In the genomic region with DNA sequence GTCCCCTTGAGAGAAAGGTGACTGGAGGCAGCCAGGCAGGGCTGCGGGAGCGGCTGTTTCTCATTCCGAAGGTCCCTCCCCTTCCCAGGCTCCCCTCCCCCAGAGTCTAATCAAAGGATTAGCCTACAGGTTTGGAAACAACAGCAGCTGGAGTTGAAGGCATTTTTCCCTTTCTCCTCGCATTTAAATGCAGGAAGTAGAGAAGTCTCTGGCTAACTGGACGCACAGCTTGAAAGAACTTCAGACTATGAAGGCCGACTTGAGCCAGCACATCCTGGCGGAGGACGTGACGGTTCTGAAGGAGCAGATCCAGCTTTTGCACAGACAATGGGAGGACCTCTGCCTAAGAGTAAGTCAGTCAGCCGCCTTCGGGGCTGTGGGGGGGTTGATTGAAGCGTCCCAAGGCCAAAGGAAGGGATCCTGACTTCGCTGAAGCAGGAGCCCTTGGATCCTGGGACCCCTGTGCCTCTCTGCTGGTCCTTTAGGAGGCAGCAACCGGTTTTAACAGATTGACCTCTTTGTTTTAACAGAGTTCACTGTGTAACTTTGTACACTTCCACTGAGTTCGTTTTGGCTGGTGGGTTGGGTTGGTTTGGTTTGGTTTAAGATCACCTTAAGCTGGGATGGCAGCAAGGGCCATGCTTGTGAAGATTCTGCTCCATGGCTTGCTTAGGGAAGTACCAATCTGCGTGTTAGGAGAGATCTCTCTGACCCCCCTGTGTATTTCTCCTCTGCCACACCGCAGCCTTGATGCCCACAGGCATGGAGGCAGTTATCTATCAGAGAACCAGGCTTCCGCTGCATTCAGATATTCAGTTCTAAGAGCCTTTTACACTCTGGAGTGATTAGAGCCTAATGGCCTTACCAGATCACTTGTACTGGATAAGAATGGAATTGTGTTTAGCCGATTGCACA, we compare ENCODE assay signal across 10 mouse cellular contexts.
DNase-seq lines count a peak whose midpoint lies in the region; ATAC-seq and TF ChIP-seq lines count a peak whose summit lies in the region.
"Had no signal": no experiment of that assay in that cellular context is flagged by ENCODE, and none has a peak within 500 bp of the region (broad histone marks: within the 10 kb centered on the region; RNA-seq: fewer than 3 reads in every experiment).

No protein-coding gene starts in this region.

- TF ChIP-seq POLR2A in lung, adult 2 months (IDR thresholded peaks at IDR 0.05; ENCODE audit: borderline replicate concordance, extremely low read depth, low read depth, low read length) = no peak

- peak overlapping the region; percentile 62 for H3K4me2 ChIP-seq in heart, embryonic 11.5 days
- peak overlapping the region; percentile 17; the same call in 1 of the 2 replicates for H3K4me2 ChIP-seq in stomach, embryonic 15.5 days

- no peak for TF ChIP-seq CTCF in lung, adult 2 months (IDR thresholded peaks at IDR 0.05; ENCODE audit: insufficient read depth, low read length)

- H3K9me3 ChIP-seq in heart, embryonic 11.5 days (replicated peaks; ENCODE audit: control insufficient read depth, low read length) = no peaks in the 10 kb centered on the region
- no peaks in the 10 kb centered on the region for H3K9me3 ChIP-seq in stomach, embryonic 15.5 days
- H3K9me3 ChIP-seq: G1E; megakaryocyte, embryonic 14.5 days had no signal

- H3K4me1 ChIP-seq in lung, adult 2 months (ENCODE audit: control insufficient read depth, insufficient read depth, low read length) = no peaks in the 10 kb centered on the region
- peaks cover 15% of the 10 kb centered on the region for H3K4me1 ChIP-seq in heart, embryonic 11.5 days (ENCODE audit: control insufficient read depth, insufficient read depth, low read length)
- no peaks in the 10 kb centered on the region for H3K4me1 ChIP-seq in stomach, embryonic 15.5 days
- H3K4me1 ChIP-seq: megakaryocyte, embryonic 14.5 days had no signal

- no peak for ATAC-seq in heart, embryonic 11.5 days (replicated peaks; ENCODE audit: insufficient number of reproducible peaks, low FRiP score, low TSS enrichment)
- no peak; the same call in 1 of the 2 replicates for ATAC-seq in stomach, embryonic 15.5 days (ENCODE audit: insufficient read depth, low FRiP score, low read depth)

- peak overlapping the region; percentile 70 for H3K27ac ChIP-seq in heart, embryonic 11.5 days (ENCODE audit: low read depth, low read length)
- H3K27ac ChIP-seq in stomach, embryonic 15.5 days = peak overlapping the region; percentile 23; the same call in 1 of the 2 replicates

- H3K4me3 ChIP-seq in lung, adult 2 months (replicated peaks; ENCODE audit: extremely low read depth, low read depth, low read length) = peak overlapping the region; percentile 21
- H3K4me3 ChIP-seq in heart, embryonic 11.5 days (ENCODE audit: low read depth, low read length) = peak overlapping the region; percentile 34
- 0 out of 2 replicates have a peak overlapping the region, but pooled peaks have one; percentile 0 for H3K4me3 ChIP-seq in stomach, embryonic 15.5 days (replicated peaks)
- H3K4me3 ChIP-seq: megakaryocyte, embryonic 14.5 days had no signal

- intact Hi-C loops in left cerebral cortex, postnatal 36 days (cut with DNase I) = no loop called here

- peak overlapping the region; percentile 65 for H3K9ac ChIP-seq in heart, embryonic 11.5 days (ENCODE audit: low read depth, low read length)
- no peak overlapping the region for H3K9ac ChIP-seq in stomach, embryonic 15.5 days

- no peaks in the 10 kb centered on the region for H3K27me3 ChIP-seq in heart, embryonic 11.5 days (ENCODE audit: control insufficient read depth, insufficient read depth, low read length)
- no peaks in the 10 kb centered on the region for H3K27me3 ChIP-seq in stomach, embryonic 15.5 days (replicated peaks)

- DNase-seq in lung, adult 2 months = no peak
- DNase-seq in lung, adult 18-20 months = no peak
- DNase-seq in kidney, postnatal 14 days = peak; percentile 14
- DNase-seq in left cerebral cortex, postnatal 36 days (ENCODE audit: low spot score in 2 of 2) = no peak
- no peak for DNase-seq in layer of hippocampus, postnatal 36 days
- DNase-seq in urinary bladder, postnatal 14 days (ENCODE audit: low spot score) = no peak

- 55% methylated on average over 19 of the region's 19 CpGs for WGBS in lung, adult 2 months
- WGBS in heart, embryonic 11.5 days (ENCODE audit: insufficient replicate concordance) = 9% methylated on average over 19 of the region's 19 CpGs
- WGBS in stomach, embryonic 15.5 days = 31% methylated on average over 19 of the region's 19 CpGs

- H3K36me3 ChIP-seq in heart, embryonic 11.5 days (ENCODE audit: control insufficient read depth, insufficient read depth, low read length) = peaks cover 13% of the 10 kb centered on the region
- peaks cover 7% of the 10 kb centered on the region; the same call in 1 of the 2 replicates for H3K36me3 ChIP-seq in stomach, embryonic 15.5 days
- H3K36me3 ChIP-seq: G1E had no signal
